Mouse (Mus musculus) lung, embryonic 14.5 days (tissue): ENCODE measurements around the gene Inpp5e. TPM values are rescaled to one million over a fixed set of nuclear protein-coding genes. Genes with fewer than 3 reads are reported as not detected.

ENCODE experiments used
- ATAC-seq: fragments of 200-750 bp; cut with Nextera tagmentation; 2 replicates; pipeline ENCODE4 v1.8.0; 2017; ENCODE audit warnings: mild to moderate bottlenecking, moderate TSS enrichment, moderate library complexity; ENCODE audit not compliant: insufficient read depth
- DNase-seq: peaks from one replicate; pipeline ENCODE4 v3.0.0-alpha.2; 2015
- H3K27ac ChIP-seq: fragments of 300-500 bp; sonication (generic); 2 replicates; pipeline ENCODE4 v1.5.1; 2014; ENCODE audit warnings: low read depth, mild to moderate bottlenecking, moderate library complexity
- H3K27me3 ChIP-seq: fragments of 300-500 bp; sonication (generic); 2 replicates; pipeline ENCODE4 v1.6.1; 2014; ENCODE audit warnings: low read length, control low read depth; ENCODE audit not compliant: insufficient read depth
- H3K36me3 ChIP-seq: fragments of 300-500 bp; sonication (generic); 2 replicates; pipeline ENCODE4 v1.6.1; 2014; ENCODE audit warnings: control low read depth; ENCODE audit not compliant: insufficient read depth
- H3K4me1 ChIP-seq: fragments of 300-500 bp; sonication (generic); 2 replicates; pipeline ENCODE4 v1.6.1; 2014; ENCODE audit warnings: antibody characterized with exemption, control low read depth; ENCODE audit not compliant: insufficient read depth
- H3K4me2 ChIP-seq: fragments of 300-500 bp; sonication (generic); 2 replicates; pipeline ENCODE4 v1.6.1; 2014; ENCODE audit warnings: mild to moderate bottlenecking
- H3K4me3 ChIP-seq: fragments of 300-500 bp; sonication (generic); 2 replicates; pipeline ENCODE4 v1.5.1; 2014; ENCODE audit warnings: low read depth, low read length
- H3K9ac ChIP-seq: fragments of 300-500 bp; sonication (generic); 2 replicates; pipeline ENCODE4 v1.6.1; 2014
- H3K9me3 ChIP-seq: fragments of 300-500 bp; sonication (generic); 2 replicates; pipeline ENCODE4 v1.6.1; 2016; ENCODE audit warnings: low read depth, low read length, control low read depth
- CTCF ChIP-seq: IDR thresholded peaks from 2 replicates; pipeline ENCODE4 v1.5.1; 2016; ENCODE audit warnings: antibody characterized with exemption, low read depth
- WGBS: fragments of 180-500 bp; shearing (Covaris S2); extraction: QIAGEN DNeasy Blood & Tissue Kit; methylation state at CpG from one replicate; pipeline ENCODE4 v1.1.7; 2014; 5-methylcytosine and 5-hydroxymethylcytosine counted together
- polyA plus RNA-seq: library from polyadenylated mRNA; unstranded; fragments of >200 nt; fragmentation: Nextera tagmentation; extraction: Ambion mirVana; gene quantifications from 2 replicates; pipeline ENCODE4 v1.2.1, GENCODE M21; 2014

Inpp5e gene
- polyA plus RNA-seq, 1 experiment from 2014 or later = 22.4 TPM

- Histone ChIP-seq H3K4me2 (no peak overlapping the region), H3K27me3 (no peaks in the 10 kb centered on the region), H3K27ac (no peak overlapping the region), H3K4me1 (0 out of 2 replicates have a peak, but pooled peaks cover 4% of the 10 kb centered on the region), H3K9me3 (no peaks in the 10 kb centered on the region), H3K36me3 (peaks cover 74% of the 10 kb centered on the region), H3K4me3 (no peak overlapping the region), H3K9ac (no peak overlapping the region)
- 81% methylated on average over 7 of the region's 7 CpGs for WGBS
- no peak for DNase-seq
- no peak for TF ChIP-seq CTCF
- no peak for ATAC-seq
These were observed 29.4 kb upstream of the Inpp5e start for GRCm38 (mm10) chr2:26438373-26438772.

- DNase-seq = no peak
- Histone ChIP-seq H3K9ac (no peak overlapping the region), H3K4me2 (no peak overlapping the region), H3K9me3 (no peaks in the 10 kb centered on the region), H3K27ac (no peak overlapping the region), H3K27me3 (no peaks in the 10 kb centered on the region), H3K36me3 (peaks cover 85% of the 10 kb centered on the region), H3K4me1 (no peaks in the 10 kb centered on the region), H3K4me3 (no peak overlapping the region)
- no peak for TF ChIP-seq CTCF
- no peak for ATAC-seq
- 66% methylated on average over 4 of the region's 4 CpGs for WGBS
These were observed 28.2 kb upstream of the Inpp5e start for GRCm38 (mm10) chr2:26437221-26437620.

- H3K4me1 ChIP-seq = no peaks in the 10 kb centered on the region
- no peaks in the 10 kb centered on the region for H3K27me3 ChIP-seq
- no peak for TF ChIP-seq CTCF
- peaks cover 84% of the 10 kb centered on the region for H3K36me3 ChIP-seq
- H3K4me3 ChIP-seq = no peak overlapping the region
- no peak overlapping the region for H3K4me2 ChIP-seq
- WGBS = 89% methylated on average over 7 of the region's 7 CpGs
- H3K9ac ChIP-seq = no peak overlapping the region
- ATAC-seq (no peak), DNase-seq (no peak)
- no peak overlapping the region for H3K27ac ChIP-seq
- no peaks in the 10 kb centered on the region for H3K9me3 ChIP-seq
These were observed 26.0 kb upstream of the Inpp5e start for GRCm38 (mm10) chr2:26434791-26435572.

GRCm38 (mm10) chr2:26429851-26430250 lies 20.8 kb upstream of the Inpp5e start:
- Histone ChIP-seq H3K4me1 (no peaks in the 10 kb centered on the region), H3K36me3 (peaks cover 96% of the 10 kb centered on the region), H3K4me2 (no peak overlapping the region), H3K4me3 (no peak overlapping the region), H3K27ac (no peak overlapping the region), H3K9ac (no peak overlapping the region), H3K27me3 (no peaks in the 10 kb centered on the region), H3K9me3 (no peaks in the 10 kb centered on the region)
- no peak for ATAC-seq
- DNase-seq = no peak
- 91% methylated on average over 5 of the region's 5 CpGs for WGBS
- peak; percentile 2; the same call in 1 of the 2 replicates for TF ChIP-seq CTCF

GRCm38 (mm10) chr2:26424541-26424940 lies 15.5 kb upstream of the Inpp5e start:
- no peaks in the 10 kb centered on the region for H3K4me1 ChIP-seq
- no peaks in the 10 kb centered on the region for H3K9me3 ChIP-seq
- H3K4me2 ChIP-seq = no peak overlapping the region
- no peak overlapping the region for H3K27ac ChIP-seq
- no peaks in the 10 kb centered on the region for H3K27me3 ChIP-seq
- peaks cover 97% of the 10 kb centered on the region for H3K36me3 ChIP-seq
- no peak for DNase-seq
- no peak overlapping the region for H3K9ac ChIP-seq
- TF ChIP-seq CTCF = no peak
- H3K4me3 ChIP-seq = no peak overlapping the region
- WGBS = 89% methylated on average over 2 of the region's 2 CpGs
- no peak for ATAC-seq

- Histone ChIP-seq H3K36me3 (peaks cover 96% of the 10 kb centered on the region), H3K4me1 (no peaks in the 10 kb centered on the region), H3K9ac (no peak overlapping the region), H3K4me3 (no peak overlapping the region), H3K27ac (no peak overlapping the region), H3K9me3 (no peaks in the 10 kb centered on the region), H3K4me2 (no peak overlapping the region), H3K27me3 (no peaks in the 10 kb centered on the region)
- WGBS = 100% methylated on average over 1 of the region's 1 CpGs
- ATAC-seq (no peak), DNase-seq (no peak)
- no peak for TF ChIP-seq CTCF
These were observed 14.1 kb upstream of the Inpp5e start for GRCm38 (mm10) chr2:26423086-26423485.

GRCm38 (mm10) chr2:26421969-26422368 lies 13.0 kb upstream of the Inpp5e start:
- H3K27ac ChIP-seq = no peak overlapping the region
- H3K4me2 ChIP-seq = no peak overlapping the region
- no peaks in the 10 kb centered on the region for H3K4me1 ChIP-seq
- H3K27me3 ChIP-seq = no peaks in the 10 kb centered on the region
- ATAC-seq (no peak), DNase-seq (no peak)
- H3K4me3 ChIP-seq = no peak overlapping the region
- TF ChIP-seq CTCF = no peak
- 89% methylated on average over 2 of the region's 2 CpGs for WGBS
- peaks cover 96% of the 10 kb centered on the region for H3K36me3 ChIP-seq
- no peak overlapping the region for H3K9ac ChIP-seq
- no peaks in the 10 kb centered on the region for H3K9me3 ChIP-seq

- Histone ChIP-seq H3K36me3 (peaks cover 95% of the 10 kb centered on the region), H3K4me3 (no peak overlapping the region), H3K4me2 (no peak overlapping the region), H3K9me3 (no peaks in the 10 kb centered on the region), H3K27ac (no peak overlapping the region), H3K4me1 (no peaks in the 10 kb centered on the region), H3K9ac (no peak overlapping the region), H3K27me3 (no peaks in the 10 kb centered on the region)
- ATAC-seq (no peak), DNase-seq (no peak)
- TF ChIP-seq CTCF = no peak
- WGBS = 88% methylated on average over 1 of the region's 1 CpGs
These were observed 9.1 kb upstream of the Inpp5e start for GRCm38 (mm10) chr2:26418120-26418519.
